Mouse (Mus musculus) kidney, adult 2 months (tissue): Measurements from ENCODE around the gene Mob3b.

Experiments used
- CTCF ChIP-seq: fragments of 200-500 bp; conservative IDR thresholded peaks from 2 replicates; pipeline ENCODE4 v1.5.1; 2011; ENCODE audit warnings: low read depth, mild to moderate bottlenecking, control low read depth, low read length, moderate library complexity, mixed read lengths; ENCODE audit not compliant: insufficient read depth, insufficient read length
- POLR2A ChIP-seq: fragments of 200-500 bp; IDR thresholded peaks from one replicate; pipeline ENCODE4 v1.6.1; 2011; ENCODE audit warnings: low read depth, low read length, control low read depth

GRCm38 (mm10) chr4:35172471-35172870 is 15.2 kb upstream of the Mob3b start:
- TF ChIP-seq CTCF = no peak
- no peak for TF ChIP-seq POLR2A
